Mouse (Mus musculus) heart, adult 10 weeks (tissue): ENCODE data around the gene Slc45a2. TPM values are rescaled to one million over a fixed set of nuclear protein-coding genes. Genes with fewer than 3 reads are reported as not detected.

ENCODE experiments used
- polyA plus RNA-seq: library from polyadenylated mRNA; stranded (reverse); fragments of 350-450 nt; fragmentation: Illumina TruSeq; extraction: RNeasy Lipid Tissue Mini Kit (QIAGEN cat#74804); gene quantifications from one replicate; pipeline ENCODE4 v1.2.3, GENCODE M21; 2014; ENCODE audit warnings: low read depth, low replicate concordance

Slc45a2 gene
- polyA plus RNA-seq, result not detected

GRCm38 (mm10) chr15:11000421-11000820 is at the start of gene Slc45a2:
Gene Slc45a2, plus strand, starts transcription at chr15:11000721.

GRCm38 (mm10) chr15:10951951-10952759 is 48.4 kb upstream of the Slc45a2 start, which contains the start of gene C1qtnf3:
Gene C1qtnf3, plus strand, starts transcription at chr15:10952332.

GRCm38 (mm10) chr15:10981377-10982063 is 19.0 kb upstream of the Slc45a2 start, which contains the start of gene Amacr:
Gene Amacr, plus strand, starts transcription at chr15:10981756.

GRCm38 (mm10) chr15:11037711-11038110 is 37.2 kb downstream of the Slc45a2 start, which contains the start of gene Rxfp3:
Gene Rxfp3, minus strand, starts transcription at chr15:11037991.

GRCm38 (mm10) chr15:11064558-11065411 is 64.3 kb downstream of the Slc45a2 start, which contains the start of gene Adamts12:
Gene Adamts12, plus strand, starts transcription at chr15:11064790.

Other genes starting within 250 kb of the Slc45a2 start
- not detected for gene C1qtnf3, start 48.4 kb upstream of the Slc45a2 start, polyA plus RNA-seq
- 42.2 TPM for gene Amacr, start 19.0 kb upstream of the Slc45a2 start, polyA plus RNA-seq
- 0.10 TPM for gene Rxfp3, start 37.3 kb downstream of the Slc45a2 start, polyA plus RNA-seq
- gene Adamts12, start 64.1 kb downstream of the Slc45a2 start, polyA plus RNA-seq, result 1.2 TPM